Mouse (Mus musculus): ENCODE measurements at regions not wholly inside any gene's neighbourhood (a gene's known extent, or its start where the extent isn't known, plus 50 kb on each side); places are given as distances from the start of the nearest gene placed in this dataset.

- TF ChIP-seq CTCF (IDR thresholded peaks at IDR 0.05; ENCODE audit: low read depth, low read length) (no peak), TAL1 (conservative IDR thresholded peaks at IDR 0.05; ENCODE audit: low read depth, low read length) (no peak), GATA1 (IDR thresholded peaks at IDR 0.05; ENCODE audit: borderline replicate concordance, low read length) (no peak), GATA2 (IDR thresholded peaks at IDR 0.05; ENCODE audit: borderline replicate concordance, low read depth, low read length) (no peak)
Observed at GRCm38 (mm10) chr9:84408260-84409203, 483.6 kb downstream of the Bckdhb start.

Measured in G1E (cell line).